8 mouse cellular contexts compared by ENCODE assay signal in genomic region chr7:65156514-65156911, GRCm38 (mm10). TPM values are rescaled to one million over a fixed set of nuclear protein-coding genes. Genes with fewer than 3 reads are reported as not detected.
DNase-seq lines count a peak whose midpoint lies in the region; ATAC-seq and TF ChIP-seq lines count a peak whose summit lies in the region.
"Had no signal": no experiment of that assay in that cellular context is flagged by ENCODE, and none has a peak within 500 bp of the region (broad histone marks: within the 10 kb centered on the region; RNA-seq: fewer than 3 reads in every experiment).

Gene Fam189a1 (minus strand): TSS chr7:65156570.

- ATAC-seq in heart, embryonic 13.5 days (ENCODE audit: extremely low read depth, insufficient number of reproducible peaks, low FRiP score, low TSS enrichment), result peak; percentile 44; the same call in 1 of the 2 replicates
- no peak for ATAC-seq in megakaryocyte progenitor cell, adult 5-6 weeks (replicated peaks; ENCODE audit: poor library complexity)

- TF ChIP-seq CTCF in spleen, adult 2 months (IDR thresholded peaks at IDR 0.05; ENCODE audit: extremely low read depth, insufficient read depth, insufficient read length, insufficient replicate concordance), result no peak

- H3K9ac ChIP-seq in heart, embryonic 13.5 days, result peak within 1 kb of the TSS; percentile 77

- no peaks in the 10 kb centered on the region for H3K36me3 ChIP-seq in spleen, adult 2 months (ENCODE audit: control insufficient read depth, insufficient read depth, low read length)
- H3K36me3 ChIP-seq in heart, embryonic 13.5 days, result no peaks in the 10 kb centered on the region
- H3K36me3 ChIP-seq in midbrain, embryonic 10.5 days, result no peaks in the 10 kb centered on the region

- H3K27me3 ChIP-seq in spleen, adult 2 months (ENCODE audit: control insufficient read depth, insufficient read depth, low read length), result peaks cover 10% of the 10 kb centered on the region
- peaks cover 67% of the 10 kb centered on the region for H3K27me3 ChIP-seq in heart, embryonic 13.5 days (replicated peaks)
- peaks cover 58% of the 10 kb centered on the region for H3K27me3 ChIP-seq in midbrain, embryonic 10.5 days (ENCODE audit: low read depth, poor library complexity, severe bottlenecking)

- H3K4me2 ChIP-seq in heart, embryonic 13.5 days, result peak within 1 kb of the TSS; percentile 98

- H3K4me1 ChIP-seq in spleen, adult 2 months (ENCODE audit: control insufficient read depth, insufficient read depth, insufficient read length), result peaks cover 2% of the 10 kb centered on the region
- peaks cover 13% of the 10 kb centered on the region for H3K4me1 ChIP-seq in heart, embryonic 13.5 days
- H3K4me1 ChIP-seq in midbrain, embryonic 10.5 days, result peaks cover 32% of the 10 kb centered on the region

- TF ChIP-seq POLR2A in spleen, adult 2 months (IDR thresholded peaks at IDR 0.05; ENCODE audit: low read depth, low read length), result no peak

- H3K9me3 ChIP-seq in heart, embryonic 13.5 days, result no peaks in the 10 kb centered on the region
- no peaks in the 10 kb centered on the region for H3K9me3 ChIP-seq in midbrain, embryonic 10.5 days (replicated peaks)

- no peak for DNase-seq in spleen, adult 2 months (ENCODE audit: low read depth in 1 of 2, low spot score in 2 of 2)
- DNase-seq in spleen, adult 12 weeks (ENCODE audit: low spot score), result no peak
- DNase-seq in cerebellum, postnatal 10 days, result peak; percentile 66 to 75
- peak; percentile 26 to 28 for DNase-seq in layer of hippocampus, postnatal 14 days (ENCODE audit: low spot score in 2 of 2)
- peak; percentile 73 for DNase-seq in midbrain, embryonic 10.5 days (ENCODE audit: low spot score)

- no peak within 1 kb of the TSS for H3K27ac ChIP-seq in spleen, adult 2 months (ENCODE audit: insufficient read depth, low read length)
- H3K27ac ChIP-seq in heart, embryonic 13.5 days (replicated peaks), result no peak within 1 kb of the TSS
- H3K27ac ChIP-seq in midbrain, embryonic 10.5 days (replicated peaks), result peak within 1 kb of the TSS; percentile 82

- H3K4me3 ChIP-seq in spleen, adult 2 months (ENCODE audit: extremely low read depth, insufficient read depth, insufficient read length), result peak within 1 kb of the TSS; percentile 27; the same call in 1 of the 2 replicates
- peak within 1 kb of the TSS; percentile 69 for H3K4me3 ChIP-seq in heart, embryonic 13.5 days
- peak within 1 kb of the TSS; percentile 76 for H3K4me3 ChIP-seq in midbrain, embryonic 10.5 days

- WGBS in spleen, adult 2 months, result 7% methylated on average over 50 of the region's 50 CpGs
- under 1% methylated on average over 44 of the region's 50 CpGs for WGBS in heart, embryonic 13.5 days
- WGBS in midbrain, embryonic 10.5 days, result 5% methylated on average over 50 of the region's 50 CpGs

RNA-seq across cellular contexts. Expression of gene Fam189a1, which starts in this region (rescaled TPM):
- polyA plus RNA-seq in spleen, adult 2 months (2012; rRNA removed), result 0.04 and 0.14 TPM in 2 replicates
- polyA plus RNA-seq in heart, embryonic 13.5 days (2015; fragmentation: Nextera tagmentation; extraction: Ambion mirVana), result 0.32 and 0.57 TPM in 2 replicates
- total RNA-seq in layer of hippocampus, postnatal 14 days (2021), result 10 to 100 TPM; 70.5 to 72.7 TPM
- polyA plus RNA-seq in midbrain, embryonic 10.5 days (2016; fragmentation: Nextera tagmentation; extraction: Ambion mirVana), result 1.3 and 2.7 TPM in 2 replicates
- not detected in 2 replicates for total RNA-seq in megakaryocyte progenitor cell, adult 5-6 weeks (2015)
- not detected in 2 replicates for total RNA-seq in megakaryocyte progenitor cell, adult 5-6 weeks (2017)
- total RNA-seq: common myeloid progenitor, adult 5-6 weeks had no signal

Comparison
In these comparisons a context has a peak if more than half of its experiments do, and no peak if none do; other contexts are left out.
1. RNA of gene Fam189a1 (total RNA-seq): 70.5 to 72.7 TPM in layer of hippocampus, postnatal 14 days; not detected in megakaryocyte progenitor cell, adult 5-6 weeks; every median in the first group is over 10 times any median in the second.
2. Peak in ATAC-seq, H3K4me3 ChIP-seq, H3K9ac ChIP-seq and H3K4me2 ChIP-seq in heart, embryonic 13.5 days; RNA of the gene not detected or under 1 TPM.
3. DNase-seq: peak in cerebellum, postnatal 10 days (2 of 2), layer of hippocampus, postnatal 14 days (2 of 2) and midbrain, embryonic 10.5 days (single experiment); none in spleen, adult 2 months (0 of 2) and spleen, adult 12 weeks (single experiment).
4. Peak in every context shown above with its lines, with median percentiles within 50 percentile points of each other: H3K4me3 ChIP-seq.